Mouse (Mus musculus) liver, embryonic 14.5 days (tissue): ENCODE results near the gene Ptgs2. TPM values are rescaled to one million over a fixed set of nuclear protein-coding genes. Genes with fewer than 3 reads are reported as not detected.

Experiments
- ATAC-seq: fragments of 200-750 bp; cut with Nextera tagmentation; 2 replicates; pipeline ENCODE4 v1.8.0; 2017; ENCODE audit warnings: moderate number of reproducible peaks, mild to moderate bottlenecking, moderate library complexity; ENCODE audit not compliant: insufficient read depth
- DNase-seq, 3 experiments: peaks; one replicate each; pipeline ENCODE4 v3.0.0-alpha.2; 2012 to 2013; ENCODE audit warnings: low read depth in 3 of 3, low spot score in 3 of 3
- H3K27ac ChIP-seq: fragments of 300-500 bp; sonication (generic); 2 replicates; pipeline ENCODE4 v1.5.1; 2014; ENCODE audit warnings: moderate library complexity, mild to moderate bottlenecking, control low read depth, inconsistent platforms
- H3K27me3 ChIP-seq: fragments of 300-500 bp; sonication (generic); 2 replicates; pipeline ENCODE4 v1.6.1; 2014; ENCODE audit warnings: mild to moderate bottlenecking, low read length, moderate library complexity; ENCODE audit not compliant: control insufficient read depth, insufficient read depth
- H3K36me3 ChIP-seq: fragments of 300-500 bp; sonication (generic); replicated peaks from 2 replicates; pipeline ENCODE4 v1.6.1; 2014; ENCODE audit warnings: low read depth; ENCODE audit not compliant: control insufficient read depth, insufficient read depth
- H3K4me1 ChIP-seq, 2 experiments: fragments of 200-500 bp in 1 of 2; fragments of 300-500 bp in 1 of 2; sonication (generic) in 1 of 2; replicated peaks; 2 replicates each; pipeline ENCODE4 v1.6.1; 2012 to 2014; ENCODE audit warnings: antibody characterized with exemption in 1 of 2, inconsistent platforms in 1 of 2, low read length in 1 of 2; ENCODE audit not compliant: control insufficient read depth in 2 of 2, insufficient read depth in 2 of 2
- H3K4me2 ChIP-seq: fragments of 300-500 bp; sonication (generic); 2 replicates; pipeline ENCODE4 v1.6.1; 2014; ENCODE audit warnings: low read depth, mild to moderate bottlenecking, control low read depth, moderate library complexity
- H3K4me3 ChIP-seq, 2 experiments: fragments of 200-500 bp in 1 of 2; fragments of 300-500 bp in 1 of 2; sonication (generic) in 1 of 2; 2 replicates each; pipeline ENCODE4 v1.5.1; 2012 to 2014; ENCODE audit warnings: low read depth in 2 of 2, low read length in 2 of 2, mild to moderate bottlenecking in 2 of 2, control low read depth in 1 of 2, inconsistent platforms in 1 of 2, moderate library complexity in 1 of 2; ENCODE audit not compliant: insufficient read depth in 1 of 2
- H3K9ac ChIP-seq: fragments of 300-500 bp; sonication (generic); replicated peaks from 2 replicates; pipeline ENCODE4 v1.6.1; 2014; ENCODE audit warnings: mild to moderate bottlenecking, control low read depth, moderate library complexity
- H3K9me3 ChIP-seq: fragments of 300-500 bp; sonication (generic); 2 replicates; pipeline ENCODE4 v1.6.1; 2016; ENCODE audit warnings: low read length, mixed read lengths; ENCODE audit not compliant: control insufficient read depth
- CTCF ChIP-seq: IDR thresholded peaks from 2 replicates; pipeline ENCODE4 v1.5.1; 2016; ENCODE audit warnings: antibody characterized with exemption, low read depth, control low read depth
- EP300 ChIP-seq: IDR thresholded peaks from 2 replicates; pipeline ENCODE4 v1.6.1; 2016; ENCODE audit warnings: antibody characterized with exemption, low read depth
- WGBS: fragments of 180-500 bp; shearing (Covaris S2); extraction: QIAGEN DNeasy Blood & Tissue Kit; methylation state at CpG from one replicate; pipeline ENCODE4 v1.1.7; 2014; ENCODE audit not compliant: insufficient replicate concordance; 5-methylcytosine and 5-hydroxymethylcytosine counted together
- polyA plus RNA-seq, 2 experiments: library from polyadenylated mRNA; depleted of rRNA in 1 of 2; stranded (reverse) in 1 of 2; unstranded in 1 of 2; fragments of >200 nt; fragmentation: Nextera tagmentation in 1 of 2; extraction: Ambion mirVana in 1 of 2; gene quantifications; 2 replicates each; pipeline versions ENCODE4 v1.2.1 to v1.2.3; 2012 to 2014

Gene Ptgs2
- polyA plus RNA-seq (2012; rRNA removed) (0.02 TPM in 2 replicates), polyA plus RNA-seq (2014; fragmentation: Nextera tagmentation; extraction: Ambion mirVana) (0.03 and 0.04 TPM in 2 replicates)

DNA sequence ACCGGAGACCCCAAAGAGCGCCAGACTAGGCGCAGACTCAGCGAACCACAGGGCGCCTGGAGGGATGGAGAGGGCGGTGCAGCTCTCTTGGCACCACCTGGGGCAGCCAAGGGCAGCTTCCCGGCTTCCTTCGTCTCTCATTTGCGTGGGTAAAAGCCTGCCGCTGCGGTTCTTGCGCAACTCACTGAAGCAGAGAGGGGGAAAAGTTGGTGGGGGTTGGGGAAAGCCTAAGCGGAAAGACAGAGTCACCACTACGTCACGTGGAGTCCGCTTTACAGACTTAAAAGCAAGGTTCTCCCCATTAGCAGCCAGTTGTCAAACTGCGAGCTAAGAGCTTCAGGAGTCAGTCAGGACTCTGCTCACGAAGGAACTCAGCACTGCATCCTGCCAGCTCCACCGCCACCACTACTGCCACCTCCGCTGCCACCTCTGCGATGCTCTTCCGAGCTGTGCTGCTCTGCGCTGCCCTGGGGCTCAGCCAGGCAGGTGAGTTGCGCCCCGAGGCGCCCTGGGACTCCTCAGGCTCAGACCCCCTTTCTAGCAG lies at the start of gene Ptgs2:
TSS of gene Ptgs2 (plus strand) at position 242 of the 544 bp plus-strand sequence.
- Histone ChIP-seq H3K4me3 (peak within 1 kb of the TSS; percentile 29 to 51), H3K9ac (no peak within 1 kb of the TSS), H3K27ac (no peak within 1 kb of the TSS), H3K4me2 (peak within 1 kb of the TSS; percentile 52), H3K4me1 (no peaks in the 10 kb centered on the region), H3K9me3 (no peaks in the 10 kb centered on the region), H3K27me3 (no peaks in the 10 kb centered on the region), H3K36me3 (no peaks in the 10 kb centered on the region)
- ATAC-seq = peak; percentile 47; the same call in 1 of the 2 replicates
- no peak for TF ChIP-seq EP300
- TF ChIP-seq CTCF = 0 out of 2 replicates have a peak, but pooled peaks have one; percentile 9
- peak in 1 of 3 experiments; percentile 13 for DNase-seq
- whole genome bisulfite sequencing = under 1% methylated on average over 26 of the region's 26 CpGs

DNA sequence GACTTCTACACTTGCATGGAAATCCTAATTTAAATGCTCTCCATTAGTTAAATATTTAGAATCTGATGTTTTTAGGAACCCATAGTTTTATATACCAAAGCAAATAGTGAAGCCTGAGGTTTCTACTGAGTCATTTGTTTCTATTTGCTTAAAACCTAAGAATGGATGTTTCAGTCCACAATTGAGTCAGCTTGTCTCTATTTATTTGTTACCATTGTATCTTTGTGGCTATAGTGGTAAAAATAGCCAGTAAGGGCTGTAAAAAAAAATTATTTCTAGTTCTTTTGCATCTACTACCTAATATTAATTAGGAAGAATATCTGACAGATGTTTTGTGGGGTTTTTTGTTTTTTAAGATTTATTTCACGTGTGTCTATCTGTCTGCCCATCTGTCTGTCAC lies 49.6 kb upstream of the Ptgs2 start:
- DNase-seq (no peak), ATAC-seq (no peak)
- Histone ChIP-seq H3K4me3 (no peak overlapping the region), H3K27ac (no peak overlapping the region), H3K9ac (no peak overlapping the region), H3K36me3 (no peaks in the 10 kb centered on the region), H3K4me2 (no peak overlapping the region), H3K27me3 (no peaks in the 10 kb centered on the region), H3K9me3 (no peaks in the 10 kb centered on the region), H3K4me1 (no peaks in the 10 kb centered on the region)
- TF ChIP-seq EP300 (no peak), CTCF (no peak)
- 39% methylated on average over 1 of the region's 1 CpGs for WGBS

DNA sequence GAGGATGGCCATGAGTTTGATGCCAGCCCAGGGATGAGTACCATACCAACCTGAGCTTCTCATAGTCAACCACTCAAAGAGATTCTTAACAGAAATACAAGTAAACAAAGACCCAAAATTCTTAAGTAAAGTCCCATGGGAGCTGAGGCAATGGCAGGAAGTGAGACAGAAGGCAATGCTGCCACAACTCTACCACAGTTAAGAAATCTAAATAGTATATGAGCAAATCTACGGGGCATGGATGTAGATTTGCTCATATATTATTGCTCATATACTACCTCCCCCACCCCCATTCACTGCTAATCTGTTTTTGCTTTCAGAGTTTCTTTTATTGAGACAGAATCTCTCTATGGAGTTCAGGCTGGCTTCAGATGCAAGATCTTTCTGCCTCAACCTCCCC lies 34.1 kb upstream of the Ptgs2 start:
- DNase-seq = no peak
- no peak overlapping the region for H3K27ac ChIP-seq
- no peak overlapping the region for H3K4me3 ChIP-seq
- no peaks in the 10 kb centered on the region for H3K36me3 ChIP-seq
- no peak overlapping the region for H3K4me2 ChIP-seq
- no peak for ATAC-seq
- no peak for TF ChIP-seq CTCF
- no peaks in the 10 kb centered on the region for H3K4me1 ChIP-seq
- WGBS = 56% methylated on average over 1 of the region's 1 CpGs
- no peaks in the 10 kb centered on the region for H3K27me3 ChIP-seq
- no peak overlapping the region for H3K9ac ChIP-seq
- no peaks in the 10 kb centered on the region for H3K9me3 ChIP-seq

DNA sequence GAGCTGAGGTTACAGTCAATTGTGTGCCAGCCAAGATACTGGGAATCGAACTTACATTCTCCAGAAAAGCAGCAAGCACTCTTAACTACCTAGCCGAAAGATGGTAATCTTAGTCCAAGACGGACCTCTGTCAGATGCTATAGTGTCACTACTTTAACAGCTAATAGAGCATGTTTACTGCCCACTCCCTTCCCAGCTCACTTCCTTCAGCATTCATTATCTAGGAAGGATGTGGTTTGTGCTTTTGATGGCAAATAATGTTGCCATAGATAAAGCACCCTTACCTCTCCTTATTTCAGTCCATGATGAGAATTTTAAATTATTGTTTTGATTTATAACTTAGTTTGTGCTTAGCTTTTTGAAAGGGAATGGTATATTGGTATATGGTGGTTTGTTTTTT lies 27.0 kb upstream of the Ptgs2 start:
- H3K9me3 ChIP-seq = no peaks in the 10 kb centered on the region
- H3K4me3 ChIP-seq = no peak overlapping the region
- no peaks in the 10 kb centered on the region for H3K4me1 ChIP-seq
- H3K27ac ChIP-seq = no peak overlapping the region
- no peak for TF ChIP-seq CTCF
- no peak for TF ChIP-seq EP300
- ATAC-seq = no peak
- no peak for DNase-seq
- no peak overlapping the region for H3K9ac ChIP-seq
- H3K36me3 ChIP-seq = no peaks in the 10 kb centered on the region
- H3K4me2 ChIP-seq = no peak overlapping the region
- no peaks in the 10 kb centered on the region for H3K27me3 ChIP-seq
- WGBS = 27% methylated on average over 3 of the region's 3 CpGs

DNA sequence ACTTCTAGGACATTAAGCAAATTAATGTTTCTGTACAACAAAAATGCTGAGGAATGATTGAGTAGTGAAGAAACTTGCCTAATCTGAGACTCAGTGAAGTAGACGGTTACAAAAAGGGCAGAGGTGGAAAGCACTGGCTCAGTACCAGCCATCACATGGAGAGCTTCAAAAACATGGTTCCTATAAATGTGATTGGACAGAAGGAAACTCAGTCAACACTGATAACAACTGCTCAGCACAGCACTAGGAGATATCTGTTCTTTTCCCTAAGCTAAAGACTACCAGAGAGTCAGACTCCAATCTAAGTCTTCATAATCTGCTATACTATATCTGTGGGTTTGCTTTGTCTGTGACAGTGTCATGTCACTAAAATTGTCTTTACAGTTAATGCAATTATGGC lies 25.2 kb upstream of the Ptgs2 start:
- H3K27ac ChIP-seq = no peak overlapping the region
- DNase-seq = no peak
- H3K36me3 ChIP-seq = no peaks in the 10 kb centered on the region
- no peak overlapping the region for H3K4me3 ChIP-seq
- no peaks in the 10 kb centered on the region for H3K27me3 ChIP-seq
- TF ChIP-seq CTCF (no peak), EP300 (no peak)
- H3K4me1 ChIP-seq = no peaks in the 10 kb centered on the region
- H3K9ac ChIP-seq = no peak overlapping the region
- 49% methylated on average over 1 of the region's 1 CpGs for WGBS
- no peaks in the 10 kb centered on the region for H3K9me3 ChIP-seq
- no peak overlapping the region for H3K4me2 ChIP-seq
- ATAC-seq = no peak
